Mouse (Mus musculus) kidney, embryonic 14.5 days (tissue): Measurements from ENCODE around the gene Sim2. TPM values are rescaled to one million over a fixed set of nuclear protein-coding genes. Genes with fewer than 3 reads are reported as not detected.

Experiments used
- ATAC-seq: fragments of 200-750 bp; cut with Nextera tagmentation; 2 replicates; pipeline ENCODE4 v1.8.0; 2017; ENCODE audit warnings: moderate number of reproducible peaks, mild to moderate bottlenecking, moderate TSS enrichment, moderate library complexity; ENCODE audit not compliant: low FRiP score, low TSS enrichment
- H3K27ac ChIP-seq: fragments of 300-500 bp; sonication (generic); 2 replicates; pipeline ENCODE4 v1.5.1; 2014; ENCODE audit warnings: low read depth, mild to moderate bottlenecking, low read length, moderate library complexity, mixed read lengths
- H3K27me3 ChIP-seq: fragments of 300-500 bp; sonication (generic); 2 replicates; pipeline ENCODE4 v1.6.1; 2014; ENCODE audit warnings: mild to moderate bottlenecking, low read length; ENCODE audit not compliant: control insufficient read depth, insufficient read depth
- H3K36me3 ChIP-seq: fragments of 300-500 bp; sonication (generic); 2 replicates; pipeline ENCODE4 v1.6.1; 2014; ENCODE audit warnings: low read length, mixed read lengths; ENCODE audit not compliant: control insufficient read depth, insufficient read depth
- H3K4me1 ChIP-seq: fragments of 300-500 bp; sonication (generic); 2 replicates; pipeline ENCODE4 v1.6.1; 2014; ENCODE audit warnings: low read length, mixed read lengths; ENCODE audit not compliant: control insufficient read depth, insufficient read depth
- H3K4me2 ChIP-seq: fragments of 300-500 bp; sonication (generic); replicated peaks from 2 replicates; pipeline ENCODE4 v1.6.1; 2014; ENCODE audit warnings: low read depth, mild to moderate bottlenecking, low read length
- H3K4me3 ChIP-seq: fragments of 300-500 bp; sonication (generic); 2 replicates; pipeline ENCODE4 v1.5.1; 2014; ENCODE audit warnings: mild to moderate bottlenecking, low read length
- H3K9ac ChIP-seq: fragments of 300-500 bp; sonication (generic); 2 replicates; pipeline ENCODE4 v1.6.1; 2014; ENCODE audit warnings: low read depth, mild to moderate bottlenecking, low read length, moderate library complexity
- H3K9me3 ChIP-seq: fragments of 300-500 bp; sonication (generic); 2 replicates; pipeline ENCODE4 v1.6.1; 2016; ENCODE audit warnings: low read length; ENCODE audit not compliant: control insufficient read depth
- WGBS: fragments of 180-500 bp; shearing (Covaris S2); extraction: QIAGEN DNeasy Blood & Tissue Kit; methylation state at CpG from one replicate; pipeline ENCODE4 v1.1.7; 2014; 5-methylcytosine and 5-hydroxymethylcytosine counted together
- polyA plus RNA-seq: library from polyadenylated mRNA; unstranded; fragments of >200 nt; fragmentation: Nextera tagmentation; extraction: Ambion mirVana; gene quantifications from 2 replicates; pipeline ENCODE4 v1.2.1, GENCODE M21; 2014

Gene Sim2
- polyA plus RNA-seq, 1 experiment from 2014 or later = 2.5 TPM

GRCm38 (mm10) chr16:94143325-94143724 lies 58.6 kb downstream of the Sim2 start:
- peak; percentile 40; the same call in 1 of the 2 replicates for ATAC-seq
- Histone ChIP-seq H3K27ac (no peak overlapping the region), H3K4me1 (peaks cover 13% of the 10 kb centered on the region; the same call in 1 of the 2 replicates)

GRCm38 (mm10) chr16:94148139-94148538 lies 63.4 kb downstream of the Sim2 start:
- no peak overlapping the region for H3K9ac ChIP-seq
- no peaks in the 10 kb centered on the region for H3K27me3 ChIP-seq
- no peak overlapping the region; the same call in 1 of the 2 replicates for H3K4me2 ChIP-seq
- H3K9me3 ChIP-seq = no peaks in the 10 kb centered on the region
- no peak overlapping the region for H3K27ac ChIP-seq
- H3K4me1 ChIP-seq = peaks cover 8% of the 10 kb centered on the region; the same call in 1 of the 2 replicates
- H3K36me3 ChIP-seq = no peaks in the 10 kb centered on the region
- ATAC-seq = 0 out of 2 replicates have a peak, but pooled peaks have one; percentile 43
- 55% methylated on average over 11 of the region's 11 CpGs for WGBS
- no peak overlapping the region for H3K4me3 ChIP-seq

More at GRCm38 (mm10) chr16:94143325-94143724, 58.6 kb downstream of the Sim2 start:
- no peaks in the 10 kb centered on the region for H3K9me3 ChIP-seq
- H3K9ac ChIP-seq = no peak overlapping the region
- H3K4me3 ChIP-seq = no peak overlapping the region
- H3K4me2 ChIP-seq = peak overlapping the region; percentile 19
- WGBS = 6% methylated on average over 10 of the region's 10 CpGs
- no peaks in the 10 kb centered on the region for H3K27me3 ChIP-seq
- H3K36me3 ChIP-seq = no peaks in the 10 kb centered on the region

- Histone ChIP-seq H3K4me1 (peaks cover 7% of the 10 kb centered on the region; the same call in 1 of the 2 replicates), H3K9me3 (no peaks in the 10 kb centered on the region), H3K4me2 (no peak overlapping the region), H3K27ac (no peak overlapping the region), H3K9ac (no peak overlapping the region), H3K27me3 (no peaks in the 10 kb centered on the region; the same call in 1 of the 2 replicates), H3K4me3 (no peak overlapping the region), H3K36me3 (no peaks in the 10 kb centered on the region)
- WGBS = 76% methylated on average over 15 of the region's 15 CpGs
- no peak for ATAC-seq
Observed at GRCm38 (mm10) chr16:94150125-94151103, 65.7 kb downstream of the Sim2 start.

GRCm38 (mm10) chr16:94155041-94155653 lies 70.4 kb downstream of the Sim2 start:
- H3K27ac ChIP-seq = no peak overlapping the region
- H3K4me1 ChIP-seq = peaks cover 7% of the 10 kb centered on the region; the same call in 1 of the 2 replicates
- no peak overlapping the region for H3K4me2 ChIP-seq
- ATAC-seq = peak; percentile 7; the same call in 1 of the 2 replicates
- no peak overlapping the region for H3K9ac ChIP-seq
- no peaks in the 10 kb centered on the region for H3K9me3 ChIP-seq
- no peak overlapping the region for H3K4me3 ChIP-seq
- WGBS = 41% methylated on average over 14 of the region's 14 CpGs
- no peaks in the 10 kb centered on the region for H3K36me3 ChIP-seq
- H3K27me3 ChIP-seq = no peaks in the 10 kb centered on the region; the same call in 1 of the 2 replicates

- no peak for ATAC-seq
- Histone ChIP-seq H3K4me1 (peaks cover 7% of the 10 kb centered on the region; the same call in 1 of the 2 replicates), H3K36me3 (no peaks in the 10 kb centered on the region), H3K4me2 (no peak overlapping the region), H3K4me3 (no peak overlapping the region), H3K27ac (no peak overlapping the region), H3K27me3 (peaks cover 2% of the 10 kb centered on the region), H3K9me3 (no peaks in the 10 kb centered on the region), H3K9ac (no peak overlapping the region)
- 54% methylated on average over 8 of the region's 8 CpGs for WGBS
Observed at GRCm38 (mm10) chr16:94157819-94158218, 73.1 kb downstream of the Sim2 start.

GRCm38 (mm10) chr16:94162000-94162399 lies 77.3 kb downstream of the Sim2 start:
- Histone ChIP-seq H3K27me3 (peaks cover 3% of the 10 kb centered on the region; the same call in 1 of the 2 replicates), H3K9me3 (no peaks in the 10 kb centered on the region), H3K4me1 (no peaks in the 10 kb centered on the region), H3K9ac (no peak overlapping the region), H3K36me3 (no peaks in the 10 kb centered on the region), H3K4me3 (no peak overlapping the region), H3K27ac (no peak overlapping the region), H3K4me2 (no peak overlapping the region)
- no peak for ATAC-seq
- 64% methylated on average over 6 of the region's 6 CpGs for WGBS

- Histone ChIP-seq H3K9me3 (no peaks in the 10 kb centered on the region), H3K36me3 (no peaks in the 10 kb centered on the region), H3K4me3 (no peak overlapping the region), H3K27ac (no peak overlapping the region), H3K4me2 (no peak overlapping the region), H3K27me3 (peaks cover 3% of the 10 kb centered on the region; the same call in 1 of the 2 replicates), H3K4me1 (no peaks in the 10 kb centered on the region), H3K9ac (no peak overlapping the region)
- no peak for ATAC-seq
- 57% methylated on average over 11 of the region's 11 CpGs for WGBS
Observed at GRCm38 (mm10) chr16:94163051-94163450, 78.3 kb downstream of the Sim2 start.

- WGBS = 12% methylated on average over 7 of the region's 7 CpGs
Observed at GRCm38 (mm10) chr16:94164236-94164635, 79.5 kb downstream of the Sim2 start.

More at GRCm38 (mm10) chr16:94164236-94164635, 79.5 kb downstream of the Sim2 start:
- no peak overlapping the region for H3K9ac ChIP-seq
- H3K27ac ChIP-seq = no peak overlapping the region
- H3K27me3 ChIP-seq = peaks cover 3% of the 10 kb centered on the region; the same call in 1 of the 2 replicates
- no peak overlapping the region for H3K4me3 ChIP-seq
- peak; percentile 76 for ATAC-seq
- H3K9me3 ChIP-seq = no peaks in the 10 kb centered on the region
- H3K36me3 ChIP-seq = no peaks in the 10 kb centered on the region
- no peaks in the 10 kb centered on the region for H3K4me1 ChIP-seq
- H3K4me2 ChIP-seq = no peak overlapping the region
